Mouse (Mus musculus): ENCODE data around the gene Fbxo24. TPM values are rescaled to one million over a fixed set of nuclear protein-coding genes. Genes with fewer than 3 reads are reported as not detected.

The Fbxo24 gene
- polyA plus RNA-seq, 1 experiment from 2014 or later, result 0.16 TPM

DNA sequence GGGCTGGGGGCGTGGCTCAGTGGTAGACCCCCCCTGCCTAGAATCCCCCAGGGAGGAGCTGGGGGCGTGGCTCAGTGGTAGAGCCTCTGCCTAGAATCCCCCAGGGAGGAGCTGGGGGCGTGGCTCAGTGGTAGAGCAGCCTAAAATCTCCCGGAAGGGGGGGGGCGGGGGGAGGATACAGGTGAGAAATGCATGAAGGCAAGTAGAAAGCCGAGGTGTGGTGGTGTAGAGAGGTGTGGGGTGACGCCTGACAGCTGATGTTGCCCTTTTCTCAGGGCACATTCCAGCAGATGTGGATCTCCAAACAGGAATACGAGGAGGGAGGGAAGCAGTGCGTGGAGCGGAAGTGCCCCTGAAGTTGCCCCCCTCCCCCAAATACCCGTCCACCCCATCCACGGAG lies 59.8 kb downstream of the Fbxo24 start:
- no peak overlapping the region for H3K9ac ChIP-seq (ENCODE audit: low read length)
- H3K36me3 ChIP-seq (ENCODE audit: control insufficient read depth, insufficient read depth, low read length), result no peaks in the 10 kb centered on the region
- H3K4me2 ChIP-seq, result no peak overlapping the region
- ATAC-seq (ENCODE audit: low FRiP score), result no peak
- no peak overlapping the region for H3K27ac ChIP-seq (ENCODE audit: low read depth, low read length)
- DNase-seq (ENCODE audit: low spot score, missing footprints), result no peak
- H3K27me3 ChIP-seq (ENCODE audit: control insufficient read depth, insufficient read depth, low read length), result no peaks in the 10 kb centered on the region
- no peaks in the 10 kb centered on the region for H3K9me3 ChIP-seq (ENCODE audit: control insufficient read depth, low read length)
- WGBS, result 70% methylated on average over 12 of the region's 12 CpGs
- H3K4me1 ChIP-seq (ENCODE audit: control insufficient read depth, insufficient read depth, low read length), result peaks cover 2% of the 10 kb centered on the region; the same call in 1 of the 2 replicates
- H3K4me3 ChIP-seq (ENCODE audit: low read depth, low read length), result no peak overlapping the region

DNA sequence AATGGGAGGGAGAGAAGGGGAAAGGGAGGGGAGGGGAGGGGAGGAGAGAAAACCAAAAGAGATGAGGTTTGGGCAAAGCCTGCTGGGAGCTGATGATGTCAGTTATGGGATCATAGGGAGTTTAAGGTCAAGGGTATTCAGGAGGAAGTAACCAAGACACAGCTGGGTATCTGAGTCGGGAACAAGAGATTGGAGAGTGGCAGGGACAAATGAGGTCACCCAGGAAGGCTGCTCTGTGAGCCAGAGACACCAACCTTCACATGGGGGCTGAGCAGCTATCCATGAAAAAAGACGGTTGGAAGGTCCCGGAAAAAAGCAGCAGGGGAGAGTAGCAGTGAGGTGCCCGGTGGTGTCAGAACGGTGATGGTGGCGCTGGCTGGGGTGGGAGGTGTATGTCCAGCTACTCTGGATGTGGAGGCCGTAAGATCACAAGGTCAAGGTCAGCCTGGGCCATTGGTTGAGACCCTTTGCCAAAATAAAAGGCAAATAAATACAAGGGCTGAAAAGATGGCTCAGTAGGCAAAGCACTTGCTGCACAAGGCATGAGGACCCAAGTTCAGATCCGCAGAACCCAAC lies 60.5 kb downstream of the Fbxo24 start:
- Histone ChIP-seq H3K27ac (ENCODE audit: low read depth, low read length) (no peak overlapping the region), H3K9ac (ENCODE audit: low read length) (no peak overlapping the region), H3K4me3 (ENCODE audit: low read depth, low read length) (no peak overlapping the region), H3K4me1 (ENCODE audit: control insufficient read depth, insufficient read depth, low read length) (peaks cover 2% of the 10 kb centered on the region; the same call in 1 of the 2 replicates), H3K27me3 (ENCODE audit: control insufficient read depth, insufficient read depth, low read length) (no peaks in the 10 kb centered on the region), H3K9me3 (ENCODE audit: control insufficient read depth, low read length) (no peaks in the 10 kb centered on the region), H3K36me3 (ENCODE audit: control insufficient read depth, insufficient read depth, low read length) (no peaks in the 10 kb centered on the region), H3K4me2 (no peak overlapping the region)
- no peak for DNase-seq (ENCODE audit: low spot score, missing footprints)
- WGBS, result 82% methylated on average over 8 of the region's 8 CpGs
- ATAC-seq (ENCODE audit: low FRiP score), result no peak

DNA sequence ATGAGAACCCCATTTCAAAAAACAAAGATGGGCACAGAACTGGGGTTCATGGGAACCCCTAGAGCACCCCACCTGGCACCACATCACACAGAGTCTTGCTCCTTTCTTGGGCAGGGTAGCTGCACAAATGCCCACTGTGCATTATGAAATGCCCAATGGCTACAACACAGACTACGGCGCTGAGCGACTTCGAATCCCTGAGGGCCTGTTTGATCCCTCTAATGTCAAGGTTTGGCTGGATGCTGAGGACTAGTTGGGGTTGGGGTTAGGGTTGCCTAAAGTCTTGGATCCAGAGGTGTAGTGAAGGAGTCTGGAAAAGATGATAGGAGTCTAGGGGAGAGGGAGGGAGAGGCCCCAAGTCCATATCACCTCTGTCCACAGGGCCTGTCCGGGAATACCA lies 62.4 kb downstream of the Fbxo24 start:
- H3K4me2 ChIP-seq, result no peak overlapping the region
- no peaks in the 10 kb centered on the region for H3K36me3 ChIP-seq (ENCODE audit: control insufficient read depth, insufficient read depth, low read length)
- H3K9me3 ChIP-seq (ENCODE audit: control insufficient read depth, low read length), result no peaks in the 10 kb centered on the region
- WGBS, result 93% methylated on average over 5 of the region's 5 CpGs
- H3K4me3 ChIP-seq (ENCODE audit: low read depth, low read length), result no peak overlapping the region
- peaks cover 2% of the 10 kb centered on the region; the same call in 1 of the 2 replicates for H3K4me1 ChIP-seq (ENCODE audit: control insufficient read depth, insufficient read depth, low read length)
- DNase-seq (ENCODE audit: low spot score, missing footprints), result peak; percentile 67
- no peak for ATAC-seq (ENCODE audit: low FRiP score)
- H3K27me3 ChIP-seq (ENCODE audit: control insufficient read depth, insufficient read depth, low read length), result no peaks in the 10 kb centered on the region
- no peak overlapping the region for H3K27ac ChIP-seq (ENCODE audit: low read depth, low read length)
- H3K9ac ChIP-seq (ENCODE audit: low read length), result no peak overlapping the region

DNA sequence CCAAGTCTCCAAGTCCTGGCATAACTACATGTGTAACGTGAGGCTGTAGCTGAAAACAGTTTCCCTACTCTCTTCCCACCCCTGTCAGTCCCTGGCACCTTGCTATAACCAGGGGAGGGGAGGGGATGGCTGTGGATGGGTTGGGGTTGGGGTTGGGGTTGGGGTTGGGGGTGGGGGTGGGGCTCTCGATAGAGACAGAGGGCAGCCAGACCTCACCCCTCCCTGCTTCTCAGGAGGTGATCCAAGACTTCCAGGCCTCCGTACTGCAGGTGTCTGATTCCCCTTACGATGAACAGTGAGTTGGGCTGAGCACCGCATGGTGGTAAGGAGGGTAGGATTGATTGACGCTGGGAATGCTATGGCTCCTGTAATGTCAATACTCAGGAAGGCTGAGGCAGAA lies 63.1 kb downstream of the Fbxo24 start:
- Histone ChIP-seq H3K27ac (ENCODE audit: low read depth, low read length) (no peak overlapping the region), H3K4me3 (ENCODE audit: low read depth, low read length) (no peak overlapping the region), H3K36me3 (ENCODE audit: control insufficient read depth, insufficient read depth, low read length) (no peaks in the 10 kb centered on the region), H3K9ac (ENCODE audit: low read length) (no peak overlapping the region), H3K9me3 (ENCODE audit: control insufficient read depth, low read length) (no peaks in the 10 kb centered on the region), H3K27me3 (ENCODE audit: control insufficient read depth, insufficient read depth, low read length) (no peaks in the 10 kb centered on the region), H3K4me2 (no peak overlapping the region), H3K4me1 (ENCODE audit: control insufficient read depth, insufficient read depth, low read length) (peaks cover 2% of the 10 kb centered on the region; the same call in 1 of the 2 replicates)
- ATAC-seq (ENCODE audit: low FRiP score), result no peak
- 72% methylated on average over 6 of the region's 6 CpGs for WGBS
- DNase-seq (ENCODE audit: low spot score, missing footprints), result peak; percentile 31

DNA sequence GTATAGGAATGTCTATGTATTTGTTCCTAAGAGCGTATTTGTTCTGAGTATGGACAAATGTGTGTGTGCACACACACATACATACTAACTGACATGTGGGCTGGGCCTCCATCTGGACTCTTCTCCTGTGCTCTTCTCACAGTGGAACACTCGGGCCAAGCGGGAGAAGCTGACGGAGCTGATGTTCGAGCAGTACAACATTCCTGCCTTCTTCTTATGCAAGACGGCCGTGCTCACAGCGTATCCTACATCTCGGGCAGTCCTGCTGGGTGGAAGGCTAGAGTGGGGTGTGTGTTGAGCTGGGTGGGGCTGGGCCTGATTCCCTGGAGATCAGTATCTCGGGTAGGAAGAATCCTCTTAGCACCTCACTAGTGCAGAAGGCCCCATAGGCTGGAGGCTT lies 65.8 kb downstream of the Fbxo24 start:
- Histone ChIP-seq H3K9me3 (ENCODE audit: control insufficient read depth, low read length) (no peaks in the 10 kb centered on the region), H3K4me1 (ENCODE audit: control insufficient read depth, insufficient read depth, low read length) (no peaks in the 10 kb centered on the region), H3K9ac (ENCODE audit: low read length) (no peak overlapping the region), H3K27me3 (ENCODE audit: control insufficient read depth, insufficient read depth, low read length) (no peaks in the 10 kb centered on the region), H3K27ac (ENCODE audit: low read depth, low read length) (no peak overlapping the region), H3K36me3 (ENCODE audit: control insufficient read depth, insufficient read depth, low read length) (no peaks in the 10 kb centered on the region), H3K4me3 (ENCODE audit: low read depth, low read length) (no peak overlapping the region), H3K4me2 (no peak overlapping the region)
- 85% methylated on average over 10 of the region's 10 CpGs for WGBS
- ATAC-seq (ENCODE audit: low FRiP score) (no peak), DNase-seq (ENCODE audit: low spot score, missing footprints) (no peak)

Other genes with a start within 250 kb of the Fbxo24 start
- gene Zan, start 151.9 kb downstream of the Fbxo24 start, polyA plus RNA-seq (2014; fragmentation: Nextera tagmentation; extraction: Ambion mirVana), result 0.03 TPM in 2 replicates
- 54.8 and 57.4 TPM in 2 replicates for gene Pop7, start 126.5 kb downstream of the Fbxo24 start, polyA plus RNA-seq (2014; fragmentation: Nextera tagmentation; extraction: Ambion mirVana)
- 10.5 and 10.6 TPM in 2 replicates for gene Gigyf1, start 110.5 kb downstream of the Fbxo24 start, polyA plus RNA-seq (2014; fragmentation: Nextera tagmentation; extraction: Ambion mirVana)
- gene Epo, start 95.8 kb downstream of the Fbxo24 start, polyA plus RNA-seq (2014; fragmentation: Nextera tagmentation; extraction: Ambion mirVana), result 0.72 and 1.4 TPM in 2 replicates
- 432 and 501 TPM in 2 replicates for gene Gnb2, start 95.5 kb downstream of the Fbxo24 start, polyA plus RNA-seq (2014; fragmentation: Nextera tagmentation; extraction: Ambion mirVana)
- gene Actl6b, start 75.5 kb downstream of the Fbxo24 start, polyA plus RNA-seq (2014; fragmentation: Nextera tagmentation; extraction: Ambion mirVana), result 30.6 and 31.1 TPM in 2 replicates
- gene Tfr2, start 59.2 kb downstream of the Fbxo24 start, polyA plus RNA-seq (2014; fragmentation: Nextera tagmentation; extraction: Ambion mirVana), result 2.0 and 2.1 TPM in 2 replicates
- gene Mospd3, start 27.9 kb downstream of the Fbxo24 start, polyA plus RNA-seq (2014; fragmentation: Nextera tagmentation; extraction: Ambion mirVana), result 19.0 and 19.8 TPM in 2 replicates
- gene Pcolce, start 15.2 kb downstream of the Fbxo24 start, polyA plus RNA-seq (2014; fragmentation: Nextera tagmentation; extraction: Ambion mirVana), result 58.8 and 61.4 TPM in 2 replicates
- 27.3 and 28.3 TPM in 2 replicates for gene Lrch4, start 119 bp upstream of the Fbxo24 start, polyA plus RNA-seq (2014; fragmentation: Nextera tagmentation; extraction: Ambion mirVana)
- gene Gm20605, start 173 bp upstream of the Fbxo24 start, polyA plus RNA-seq (2014; fragmentation: Nextera tagmentation; extraction: Ambion mirVana), result 4.5 and 5.8 TPM in 2 replicates
- gene Sap25, start 12.3 kb upstream of the Fbxo24 start, polyA plus RNA-seq (2014; fragmentation: Nextera tagmentation; extraction: Ambion mirVana), result 4.5 and 6.8 TPM in 2 replicates
- 0.19 and 0.34 TPM in 2 replicates for gene Irs3, start 16.7 kb upstream of the Fbxo24 start, polyA plus RNA-seq (2014; fragmentation: Nextera tagmentation; extraction: Ambion mirVana)
- gene Agfg2, start 55.7 kb upstream of the Fbxo24 start, polyA plus RNA-seq (2014; fragmentation: Nextera tagmentation; extraction: Ambion mirVana), result 13.6 and 14.9 TPM in 2 replicates
- 4.8 TPM in 2 replicates for gene Nyap1, start 112.6 kb upstream of the Fbxo24 start, polyA plus RNA-seq (2014; fragmentation: Nextera tagmentation; extraction: Ambion mirVana)
- 47.0 and 62.9 TPM in 2 replicates for gene Tsc22d4, start 116.7 kb upstream of the Fbxo24 start, polyA plus RNA-seq (2014; fragmentation: Nextera tagmentation; extraction: Ambion mirVana)
- 73.3 and 83.1 TPM in 2 replicates for gene Ppp1r35, start 149.8 kb upstream of the Fbxo24 start, polyA plus RNA-seq (2014; fragmentation: Nextera tagmentation; extraction: Ambion mirVana)
- gene Mepce, start 158.7 kb upstream of the Fbxo24 start, polyA plus RNA-seq (2014; fragmentation: Nextera tagmentation; extraction: Ambion mirVana), result 11.4 and 11.5 TPM in 2 replicates
- gene Zcwpw1, start 158.8 kb upstream of the Fbxo24 start, polyA plus RNA-seq (2014; fragmentation: Nextera tagmentation; extraction: Ambion mirVana), result 11.4 and 14.8 TPM in 2 replicates
- gene Pilra, start 207.3 kb upstream of the Fbxo24 start, polyA plus RNA-seq (2014; fragmentation: Nextera tagmentation; extraction: Ambion mirVana), result 0.18 and 0.72 TPM in 2 replicates
- not detected in 2 replicates for gene Pilrb1, start 229.1 kb upstream of the Fbxo24 start, polyA plus RNA-seq (2014; fragmentation: Nextera tagmentation; extraction: Ambion mirVana)
- gene Pilrb2, start 242.8 kb upstream of the Fbxo24 start, polyA plus RNA-seq (2014; fragmentation: Nextera tagmentation; extraction: Ambion mirVana), result not detected in 2 replicates

All from midbrain, embryonic 11.5 days (tissue).